Mouse (Mus musculus): ENCODE measurements around the gene Adk.

GRCm38 (mm10) chr14:21062766-21063513 lies 10.6 kb downstream of the Adk start:
- TF ChIP-seq CTCF (IDR thresholded peaks at IDR 0.05; ENCODE audit: low read depth) (no peak), EP300 (IDR thresholded peaks at IDR 0.05; ENCODE audit: low read depth) (no peak)

Data from liver, embryonic 14.5 days (tissue).